Mouse (Mus musculus) fat pad, adult 2 months (tissue): ENCODE data around the gene Ren1.
"Not testable (repeated sequence)": the region's sequence is repeated elsewhere in the genome, so short reads cannot be mapped to it uniquely, and the experiment has no call there.

ENCODE experiments used
- DNase-seq: peaks from one replicate; pipeline ENCODE4 v3.0.0-alpha.2; 2011; ENCODE audit warnings: low read depth, low spot score; ENCODE audit errors: extremely low read depth

Gene Ren1

GRCm38 (mm10) chr1:133340403-133340802 is 9.9 kb upstream of the Ren1 start:
- DNase-seq: not testable (repeated sequence)

DNA sequence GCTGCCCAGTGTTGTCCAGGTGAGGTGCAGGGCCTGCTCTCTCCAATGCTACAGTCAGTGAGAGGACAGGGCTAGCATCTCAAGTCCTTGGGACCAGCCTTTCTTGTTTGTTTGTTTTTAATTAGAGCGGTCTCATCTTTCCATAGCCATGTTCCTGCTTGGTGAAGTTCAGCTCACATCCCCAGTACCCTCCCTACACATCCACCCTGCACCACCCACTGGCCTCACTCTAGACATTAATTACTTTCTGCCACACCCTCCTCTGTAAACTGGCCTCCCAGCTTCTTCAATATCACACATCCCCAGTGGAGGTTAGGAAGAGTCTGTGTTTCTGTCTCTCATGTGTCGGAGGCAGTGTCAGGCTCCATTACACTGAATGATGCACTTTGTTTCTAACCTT is 6.0 kb upstream of the Ren1 start:
- no peak for DNase-seq

GRCm38 (mm10) chr1:133346531-133346930 is 3.8 kb upstream of the Ren1 start:
- DNase-seq: no peak

DNA sequence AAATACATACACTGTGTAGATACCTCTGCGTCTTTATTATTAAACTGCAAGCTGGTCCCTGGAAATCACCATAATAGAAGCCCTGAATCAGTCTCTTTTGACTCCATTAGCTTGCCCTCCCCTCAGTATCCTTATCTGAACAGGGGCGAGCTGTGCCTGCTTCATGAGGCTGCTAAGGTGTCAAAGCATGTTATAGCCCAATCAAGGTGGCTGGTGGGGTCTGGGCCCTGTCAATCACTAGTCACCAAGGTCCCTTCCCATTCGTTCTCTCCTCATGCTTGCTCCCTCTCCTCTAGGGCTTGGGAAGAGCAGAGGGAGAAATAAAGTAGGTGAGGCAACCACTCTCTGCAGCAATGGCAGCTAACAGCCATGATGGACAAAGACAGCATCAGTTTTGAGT is 3.1 kb upstream of the Ren1 start:
- DNase-seq: no peak

GRCm38 (mm10) chr1:133347693-133348520 is 2.4 kb upstream of the Ren1 start:
- no peak for DNase-seq

GRCm38 (mm10) chr1:133351762-133352161 is 1.5 kb downstream of the Ren1 start:
- no peak for DNase-seq

DNA sequence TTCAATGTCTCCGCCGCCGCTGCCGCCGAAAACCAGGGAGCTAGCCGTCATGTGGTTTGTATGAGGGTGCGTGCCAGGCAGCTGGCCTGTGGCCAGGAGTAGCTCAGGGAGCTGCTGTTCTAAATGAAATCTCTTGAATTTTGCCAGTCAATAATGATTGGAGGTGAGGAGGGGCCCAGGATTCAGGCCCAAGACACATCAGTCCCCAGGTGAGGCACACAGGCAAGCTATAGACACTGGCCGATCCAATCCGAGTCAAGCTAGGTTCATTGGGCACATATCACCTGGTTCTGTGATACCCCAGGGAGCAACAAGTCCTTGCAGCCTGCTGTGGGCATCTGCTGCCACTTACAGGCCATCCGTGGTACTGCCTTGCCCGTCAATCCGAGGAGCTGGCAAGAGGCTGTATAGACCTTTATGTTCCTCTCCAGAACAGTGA is 3.1 kb downstream of the Ren1 start:
- DNase-seq: no peak

DNA sequence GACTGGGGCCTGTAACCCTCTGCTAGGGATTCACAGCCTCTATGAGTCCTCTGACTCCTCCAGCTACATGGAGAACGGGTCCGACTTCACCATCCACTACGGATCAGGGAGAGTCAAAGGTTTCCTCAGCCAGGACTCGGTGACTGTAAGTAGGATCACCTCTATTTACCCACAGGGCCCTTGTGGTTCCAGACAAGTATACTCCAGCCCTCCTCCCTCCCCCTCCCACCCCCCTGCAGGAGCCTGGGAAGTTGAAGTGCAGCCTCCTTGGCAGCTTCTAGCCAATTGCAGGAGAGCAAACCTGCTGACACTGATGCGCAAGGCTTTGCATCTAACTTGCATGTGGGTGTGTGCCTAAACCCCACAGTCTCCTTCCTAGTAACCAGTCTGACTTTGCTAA is 5.2 kb downstream of the Ren1 start:
- DNase-seq: no peak

DNA sequence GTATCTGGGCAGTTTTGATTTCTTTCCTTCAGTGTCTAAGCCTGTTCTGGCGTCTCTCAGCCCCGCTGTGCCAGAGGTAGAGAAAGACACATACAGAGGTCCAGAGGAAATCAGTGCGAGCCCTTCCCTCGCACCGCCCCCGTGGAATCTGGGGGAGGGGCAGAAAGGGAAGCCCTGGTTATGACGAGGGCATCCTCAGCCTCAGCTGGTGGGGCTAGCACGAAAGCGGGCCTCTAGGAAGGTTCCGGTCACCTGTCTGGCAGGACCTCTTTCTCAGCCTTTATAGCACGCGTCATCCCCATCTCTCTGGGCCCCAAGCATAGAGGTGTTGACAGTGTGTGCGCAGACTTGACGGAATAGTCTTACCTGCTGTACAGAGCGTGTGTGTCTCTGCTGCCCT is 5.6 kb downstream of the Ren1 start:
- no peak for DNase-seq

DNA sequence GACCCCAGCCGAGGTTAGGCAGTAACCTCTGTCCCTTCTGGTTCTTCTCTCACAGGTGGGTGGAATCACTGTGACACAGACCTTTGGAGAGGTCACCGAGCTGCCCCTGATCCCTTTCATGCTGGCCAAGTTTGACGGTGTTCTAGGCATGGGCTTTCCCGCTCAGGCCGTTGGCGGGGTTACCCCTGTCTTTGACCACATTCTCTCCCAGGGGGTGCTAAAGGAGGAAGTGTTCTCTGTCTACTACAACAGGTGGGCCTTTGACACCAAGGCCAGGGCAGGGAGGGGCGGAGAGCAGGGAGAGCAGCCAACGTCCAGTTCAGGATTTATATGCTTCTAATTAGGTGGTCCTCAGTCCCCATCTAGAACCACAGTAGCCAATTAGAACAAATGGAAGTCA is 6.0 kb downstream of the Ren1 start:
- no peak for DNase-seq

DNA sequence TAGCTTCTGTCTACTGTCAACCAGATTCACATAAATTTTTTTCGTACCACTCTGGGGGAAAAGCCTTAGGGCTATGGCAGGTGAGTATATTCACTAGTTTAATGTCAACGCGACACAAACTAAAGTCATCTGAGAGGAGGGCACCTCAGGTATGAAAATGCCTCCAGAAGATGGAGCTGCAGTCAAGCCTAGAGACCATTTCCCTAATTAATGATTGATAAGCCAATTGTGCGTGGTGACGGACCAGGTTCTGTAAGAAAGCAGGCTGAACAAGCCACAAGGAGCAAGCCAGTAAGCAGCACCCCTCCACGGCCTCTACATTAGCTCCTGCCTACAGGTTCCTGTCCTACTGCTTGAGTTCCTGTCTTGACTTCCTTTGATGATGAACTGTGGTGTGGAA is 10.7 kb downstream of the Ren1 start:
- DNase-seq: no peak

- DNase-seq: no peak
Measured at GRCm38 (mm10) chr1:133362103-133362502, 11.8 kb downstream of the Ren1 start.

GRCm38 (mm10) chr1:133363276-133364021 is 13.1 kb downstream of the Ren1 start, which contains the start of gene Etnk2:
Gene Etnk2 (plus strand): TSS chr1:133363572.
- no peak for DNase-seq

DNA sequence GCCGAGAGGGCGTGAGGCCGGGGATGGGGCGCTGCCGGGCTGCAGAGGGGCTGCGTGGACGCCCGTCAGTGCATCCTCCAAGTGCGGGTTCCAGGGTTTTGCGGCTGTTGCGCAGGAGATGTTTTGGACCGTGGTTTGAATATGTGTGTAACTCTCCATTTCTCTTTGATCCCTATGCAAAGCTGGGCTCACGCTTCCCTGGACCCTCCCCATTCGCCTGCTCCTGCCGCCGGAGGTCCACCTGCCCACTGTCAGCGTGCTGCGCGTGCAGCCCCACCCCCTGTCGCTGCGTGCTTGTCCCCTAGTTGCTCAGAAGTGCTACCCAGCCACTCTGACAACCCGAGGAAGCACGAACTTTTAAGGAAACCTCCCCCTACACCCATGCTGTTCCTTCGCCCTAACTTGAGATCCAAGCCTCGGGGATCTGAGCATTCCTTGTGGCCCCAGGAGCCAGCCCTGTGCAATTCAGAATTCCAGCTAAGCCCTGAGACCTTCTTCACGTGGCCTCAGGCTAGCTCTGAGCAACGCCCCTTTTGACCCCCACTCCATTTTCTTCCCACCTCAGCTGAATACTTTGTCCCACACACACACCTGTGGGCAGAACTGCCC is 13.8 kb downstream of the Ren1 start:
- no peak for DNase-seq

DNA sequence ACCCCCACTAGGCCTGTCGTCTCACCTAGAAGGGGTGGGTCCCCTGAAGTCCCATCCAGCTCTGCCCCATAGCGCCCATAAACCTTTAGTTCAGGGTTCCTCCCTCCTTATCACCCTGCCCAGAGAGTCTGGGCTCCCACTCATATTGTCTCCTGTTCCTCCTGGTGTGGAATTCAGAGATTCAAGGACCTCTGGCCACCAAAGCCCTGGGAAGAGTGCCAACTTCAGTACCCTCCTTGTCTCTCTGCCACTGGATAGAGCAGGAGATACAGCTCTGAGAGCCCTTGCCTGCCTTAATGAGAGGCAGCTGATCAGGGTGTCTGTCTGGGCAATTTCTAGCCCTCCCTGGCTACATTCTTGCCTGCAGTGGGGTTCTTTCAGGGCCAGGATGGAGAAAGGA is 14.6 kb downstream of the Ren1 start:
- DNase-seq: no peak

- no peak for DNase-seq
Measured at GRCm38 (mm10) chr1:133366951-133367605, 16.8 kb downstream of the Ren1 start.

GRCm38 (mm10) chr1:133367606-133368488 is 17.5 kb downstream of the Ren1 start:
- DNase-seq: no peak

DNA sequence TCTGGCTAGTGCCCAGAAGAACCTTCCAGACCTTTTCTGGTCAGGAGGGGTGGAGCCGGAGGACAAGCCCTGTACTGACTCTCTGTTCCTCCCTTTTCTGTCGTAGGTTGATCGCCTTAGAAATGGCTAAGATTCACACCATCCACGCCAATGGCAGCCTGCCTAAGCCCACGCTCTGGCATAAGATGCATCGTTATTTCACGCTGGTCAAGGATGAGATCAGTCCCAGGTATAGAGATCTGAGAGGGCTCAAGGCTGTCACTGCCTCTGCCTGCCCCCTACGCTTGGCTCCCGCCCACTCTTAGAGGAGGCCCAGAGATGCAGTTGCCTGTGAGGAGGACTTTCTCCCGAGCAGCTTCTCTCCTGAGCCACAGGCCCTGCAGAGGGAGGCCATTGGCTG is 18.3 kb downstream of the Ren1 start:
- DNase-seq: no peak

DNA sequence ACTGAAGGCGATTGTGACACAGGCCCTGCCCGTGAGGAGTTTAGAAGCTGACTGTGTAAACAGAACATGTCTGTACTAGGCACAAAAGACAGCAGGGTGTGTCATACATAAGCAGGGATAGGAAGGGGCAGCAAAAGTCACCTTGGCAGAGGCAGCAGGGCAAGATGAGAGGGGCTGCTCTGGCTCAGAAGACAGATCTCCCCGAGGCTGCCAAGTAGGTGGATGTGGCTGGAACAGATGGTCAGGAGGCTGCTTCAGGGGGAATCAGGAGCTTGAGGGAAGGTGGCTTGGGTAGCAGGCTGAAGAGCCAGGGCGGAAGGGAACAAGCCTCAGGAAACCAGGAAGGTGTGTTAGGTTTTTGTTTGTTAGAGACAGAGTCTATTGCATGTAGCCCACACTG is 20.0 kb downstream of the Ren1 start:
- no peak for DNase-seq

DNA sequence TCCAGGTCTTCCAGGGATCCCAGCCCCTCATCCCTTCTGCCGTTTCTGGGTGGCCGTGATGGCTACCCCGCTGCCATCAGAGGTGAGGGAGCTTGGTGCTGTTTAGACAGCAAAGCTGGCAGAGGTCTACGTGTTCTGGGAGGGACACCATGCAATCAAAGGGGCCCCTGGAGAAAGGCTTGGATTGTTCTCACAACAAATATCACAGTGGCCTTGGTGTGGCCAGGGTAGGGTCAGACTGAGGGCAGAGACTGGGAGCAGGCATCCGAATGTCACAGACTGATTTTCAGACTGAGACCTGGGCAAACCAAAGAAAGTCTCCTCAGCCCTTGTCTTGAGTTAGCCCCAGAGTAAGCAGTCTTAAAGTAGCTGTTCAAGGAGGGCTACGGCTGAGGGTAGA is 21.1 kb downstream of the Ren1 start:
- DNase-seq: no peak
